Mouse (Mus musculus) heart, postnatal 10 days (tissue): ENCODE data around the gene Myo16. TPM values are rescaled to one million over a fixed set of nuclear protein-coding genes. Genes with fewer than 3 reads are reported as not detected.

ENCODE experiments used
- DNase-seq, 2 experiments: peaks; one replicate each; pipeline ENCODE4 v3.0.0; 2021
- intact Hi-C: fragments of 180-260 bp; cut with DNase I; formaldehyde crosslinking; loops from one replicate; pipeline ENCODE4 v1.15.1; 2025
- total RNA-seq, 2 experiments: library from RNA; stranded (reverse); gene quantifications; 2 replicates each; pipeline ENCODE4 v1.2.3; 2021

The Myo16 gene
- total RNA-seq, 2 experiments from 2014 or later = 7.6 to 8.0 TPM

- intact Hi-C loops = no loop called here
- no peak for DNase-seq
These were observed 294.8 kb downstream of the Myo16 start for GRCm38 (mm10) chr8:10448545-10448944.

GRCm38 (mm10) chr8:10453046-10453445, 299.3 kb downstream of the Myo16 start:
- intact Hi-C loops = no loop called here
- no peak for DNase-seq

- intact Hi-C loops = no loop called here
- DNase-seq = no peak
These were observed 304.5 kb downstream of the Myo16 start for GRCm38 (mm10) chr8:10458151-10458649.

GRCm38 (mm10) chr8:10462271-10462670, 308.6 kb downstream of the Myo16 start:
- no peak for DNase-seq
- intact Hi-C loops = no loop called here

GRCm38 (mm10) chr8:10468490-10468889, 314.8 kb downstream of the Myo16 start:
- intact Hi-C loops = no loop called here

GRCm38 (mm10) chr8:10469658-10470057, 315.9 kb downstream of the Myo16 start:
- no peak for DNase-seq
- intact Hi-C loops = no loop called here

More at GRCm38 (mm10) chr8:10468490-10468889, 314.8 kb downstream of the Myo16 start:
- DNase-seq = no peak

- intact Hi-C loops = no loop called here
- DNase-seq = no peak
These were observed 316.6 kb downstream of the Myo16 start for GRCm38 (mm10) chr8:10470280-10470679.

- no peak for DNase-seq
- intact Hi-C loops = no loop called here
These were observed 318.7 kb downstream of the Myo16 start for GRCm38 (mm10) chr8:10472371-10472770.

- intact Hi-C loops = no loop called here
- no peak for DNase-seq
These were observed 320.7 kb downstream of the Myo16 start for GRCm38 (mm10) chr8:10474446-10474845.

- no peak for DNase-seq
- intact Hi-C loops = no loop called here
These were observed 325.3 kb downstream of the Myo16 start for GRCm38 (mm10) chr8:10479059-10479458.

- no peak for DNase-seq
- intact Hi-C loops = no loop called here
These were observed 327.1 kb downstream of the Myo16 start for GRCm38 (mm10) chr8:10480850-10481249.

GRCm38 (mm10) chr8:10482064-10482463, 328.4 kb downstream of the Myo16 start:
- DNase-seq = no peak
- intact Hi-C loops = no loop called here

- intact Hi-C loops = no loop called here
- DNase-seq = no peak
These were observed 329.2 kb downstream of the Myo16 start for GRCm38 (mm10) chr8:10482880-10483279.

GRCm38 (mm10) chr8:10483841-10484240, 330.1 kb downstream of the Myo16 start:
- DNase-seq = no peak
- intact Hi-C loops = no loop called here

- DNase-seq = no peak
- intact Hi-C loops = no loop called here
These were observed 336.2 kb downstream of the Myo16 start for GRCm38 (mm10) chr8:10489738-10490419.

- DNase-seq = no peak
- intact Hi-C loops = no loop called here
These were observed 336.7 kb downstream of the Myo16 start for GRCm38 (mm10) chr8:10490420-10490784.

- DNase-seq = no peak
- intact Hi-C loops = no loop called here
These were observed 337.2 kb downstream of the Myo16 start for GRCm38 (mm10) chr8:10490874-10491273.

GRCm38 (mm10) chr8:10499846-10500245, 346.1 kb downstream of the Myo16 start:
- no peak for DNase-seq
- intact Hi-C loops = no loop called here

- no peak for DNase-seq
- intact Hi-C loops = no loop called here
These were observed 346.8 kb downstream of the Myo16 start for GRCm38 (mm10) chr8:10500465-10500864.

- intact Hi-C loops = no loop called here
- DNase-seq = no peak
These were observed 348.0 kb downstream of the Myo16 start for GRCm38 (mm10) chr8:10501750-10502149.

GRCm38 (mm10) chr8:10512105-10512504, 358.4 kb downstream of the Myo16 start:
- DNase-seq = no peak
- intact Hi-C loops = no loop called here

- no peak for DNase-seq
- intact Hi-C loops = no loop called here
These were observed 363.7 kb downstream of the Myo16 start for GRCm38 (mm10) chr8:10517381-10517780.

GRCm38 (mm10) chr8:10519276-10519675, 365.6 kb downstream of the Myo16 start:
- intact Hi-C loops = no loop called here
- DNase-seq = no peak
